Comparison of ENCODE assay signal across 8 mouse cellular contexts in genomic region chr11:111532457-111532856, GRCm38 (mm10).
DNase-seq lines count a peak whose midpoint lies in the region; ATAC-seq lines count a peak whose summit lies in the region.

No protein-coding gene starts in this region.

- intact Hi-C loops in left cerebral cortex, postnatal 10 days (cut with DNase I): loop anchor here (5.0 kb wide), 1 partner anchor 1035 kb away; no protein-coding TSS in a partner anchor

- ATAC-seq in cerebellum, adult (ENCODE audit: insufficient number of reproducible peaks, low FRiP score, low TSS enrichment): no peak

- peak; percentile 64 to 72 for DNase-seq in cerebellum, postnatal 10 days
- DNase-seq in layer of hippocampus, adult 11-12 months (ENCODE audit: low spot score): peak; percentile 53
- DNase-seq in layer of hippocampus, postnatal 14 days (ENCODE audit: low spot score in 2 of 2): no peak
- peak; percentile 18 for DNase-seq in ES-CJ7 (ENCODE audit: low read depth, low spot score)
- DNase-seq in left cerebral cortex, postnatal 10 days (ENCODE audit: extremely low spot score in 1 of 2, low spot score in 2 of 2): peak; percentile 36 to 43
- no peak for DNase-seq in cerebellum, adult 11-12 months
- DNase-seq in thymus, adult 18-20 months: no peak

Comparison
In these comparisons a context has a peak if more than half of its experiments do, and no peak if none do; other contexts are left out.
1. DNase-seq: peak in cerebellum, postnatal 10 days (2 of 2), layer of hippocampus, adult 11-12 months (single experiment), ES-CJ7 (single experiment) and left cerebral cortex, postnatal 10 days (2 of 2); none in layer of hippocampus, postnatal 14 days (0 of 2), cerebellum, adult 11-12 months (single experiment) and thymus, adult 18-20 months (0 of 2).